Mouse (Mus musculus) myocyte (in vitro differentiated cells): ENCODE data around the gene Ffar2. TPM values are rescaled to one million over a fixed set of nuclear protein-coding genes. Genes with fewer than 3 reads are reported as not detected.

ENCODE experiments used
- H3K27me3 ChIP-seq: one replicate; pipeline ENCODE4 v1.6.1; 2011; ENCODE audit not compliant: control insufficient read depth, insufficient read depth, insufficient read length
- H3K36me3 ChIP-seq: one replicate; pipeline ENCODE4 v1.6.1; 2011; ENCODE audit not compliant: control insufficient read depth, insufficient read depth
- H3K4me2 ChIP-seq: one replicate; pipeline ENCODE4 v1.6.1; 2011; ENCODE audit warnings: low read depth, control low read depth
- H3K4me3 ChIP-seq: one replicate; pipeline ENCODE4 v1.5.1; 2011; ENCODE audit warnings: mild to moderate bottlenecking, control low read depth, moderate library complexity
- H3K79me2 ChIP-seq: one replicate; pipeline ENCODE4 v1.6.1; 2011; ENCODE audit not compliant: control insufficient read depth, insufficient read depth
- H3ac ChIP-seq: one replicate; pipeline ENCODE4 v1.6.1; 2011; ENCODE audit not compliant: control insufficient read depth, insufficient read length
- CEBPB ChIP-seq: IDR thresholded peaks from 2 replicates; pipeline ENCODE4 v1.6.1; 2011; ENCODE audit warnings: mild to moderate bottlenecking, moderate library complexity; ENCODE audit not compliant: poor library complexity, insufficient read depth, severe bottlenecking
- E2F4 ChIP-seq: IDR thresholded peaks from one replicate; pipeline ENCODE4 v1.6.1; 2011; ENCODE audit warnings: mild to moderate bottlenecking, control low read depth, moderate library complexity; ENCODE audit not compliant: insufficient read depth
- MAX ChIP-seq: IDR thresholded peaks from one replicate; pipeline ENCODE4 v1.6.1; 2011; ENCODE audit warnings: low read depth, mild to moderate bottlenecking, control low read depth
- MYOD1 ChIP-seq, 3 experiments: IDR thresholded peaks; one replicate each; pipeline ENCODE4 v1.6.1; 2011; ENCODE audit warnings: control low read depth in 2 of 3, low read depth in 2 of 3, mild to moderate bottlenecking in 2 of 3, moderate library complexity in 1 of 3; ENCODE audit not compliant: insufficient read length in 2 of 3, control insufficient read depth in 1 of 3
- MYOG ChIP-seq, 3 experiments: IDR thresholded peaks; one replicate each; pipeline ENCODE4 v1.6.1; 2011; ENCODE audit warnings: control low read depth in 2 of 3, low read depth in 2 of 3, mild to moderate bottlenecking in 2 of 3; ENCODE audit not compliant: insufficient read length in 2 of 3, control insufficient read depth in 1 of 3, insufficient read depth in 1 of 3
- POLR2A ChIP-seq: IDR thresholded peaks from one replicate; pipeline ENCODE4 v1.6.1; 2011; ENCODE audit warnings: low read depth, mild to moderate bottlenecking, control low read depth, moderate library complexity; ENCODE audit not compliant: insufficient read length
- POLR2AphosphoS2 ChIP-seq: IDR thresholded peaks from one replicate; pipeline ENCODE4 v1.6.1; 2011; ENCODE audit warnings: low read depth, control low read depth; ENCODE audit not compliant: insufficient read length
- REST ChIP-seq: IDR thresholded peaks from one replicate; pipeline ENCODE4 v1.6.1; 2011; ENCODE audit warnings: mild to moderate bottlenecking, control low read depth, moderate library complexity; ENCODE audit not compliant: insufficient read depth, insufficient read length
- SRF ChIP-seq: IDR thresholded peaks from one replicate; pipeline ENCODE4 v1.6.1; 2011; ENCODE audit warnings: low read depth; ENCODE audit not compliant: control insufficient read depth, insufficient read length
- TCF12 ChIP-seq: IDR thresholded peaks from one replicate; pipeline ENCODE4 v1.6.1; 2011; ENCODE audit warnings: mild to moderate bottlenecking, control low read depth; ENCODE audit not compliant: poor library complexity, insufficient read depth, severe bottlenecking
- TCF3 ChIP-seq: IDR thresholded peaks from one replicate; pipeline ENCODE4 v1.6.1; 2011; ENCODE audit warnings: low read depth, control low read depth; ENCODE audit not compliant: insufficient read length
- USF1 ChIP-seq: IDR thresholded peaks from one replicate; pipeline ENCODE4 v1.6.1; 2011; ENCODE audit warnings: low read depth, mild to moderate bottlenecking, control low read depth, moderate library complexity
- polyA plus RNA-seq: library from polyadenylated mRNA; unstranded; fragments of >200 nt; fragmentation: generic; extraction: Trizol; gene quantifications from one replicate; pipeline ENCODE4 v1.2.1, GENCODE M21; 2012; ENCODE audit warnings: missing spikeins

The Ffar2 gene
- not detected for polyA plus RNA-seq

GRCm38 (mm10) chr7:30823675-30824074, at the start of gene Ffar2:
Gene Ffar2 (minus strand): TSS chr7:30823775.
- no peak within 1 kb of the TSS for H3K4me2 ChIP-seq
- H3K79me2 ChIP-seq = no peaks in the 10 kb centered on the region
- no peaks in the 10 kb centered on the region for H3K36me3 ChIP-seq
- TF ChIP-seq MYOD1 (IDR thresholded peaks at IDR 0.05; ENCODE audit: control insufficient read depth in 1 of 3, insufficient read length in 2 of 3, low read depth in 2 of 3) (no peak), E2F4 (no peak), REST (no peak), POLR2AphosphoS2 (no peak), TCF3 (no peak), CEBPB (no peak), SRF (no peak), POLR2A (no peak), TCF12 (no peak), MYOG (IDR thresholded peaks at IDR 0.05; ENCODE audit: control insufficient read depth in 1 of 3, insufficient read depth in 1 of 3, insufficient read length in 2 of 3, low read depth in 2 of 3) (no peak), USF1 (no peak), MAX (no peak)
- H3ac ChIP-seq = no peak within 1 kb of the TSS
- H3K4me3 ChIP-seq = no peak within 1 kb of the TSS
- H3K27me3 ChIP-seq = peaks cover 22% of the 10 kb centered on the region

- Histone ChIP-seq H3K79me2 (no peaks in the 10 kb centered on the region), H3ac (no peak overlapping the region), H3K4me3 (no peak overlapping the region), H3K27me3 (peaks cover 16% of the 10 kb centered on the region), H3K4me2 (no peak overlapping the region), H3K36me3 (no peaks in the 10 kb centered on the region)
- TF ChIP-seq CEBPB (no peak), TCF3 (no peak), USF1 (no peak), SRF (no peak), TCF12 (no peak), REST (no peak), MAX (no peak), MYOG (IDR thresholded peaks at IDR 0.05; ENCODE audit: control insufficient read depth in 1 of 3, insufficient read depth in 1 of 3, insufficient read length in 2 of 3, low read depth in 2 of 3) (no peak), POLR2AphosphoS2 (no peak), E2F4 (no peak), MYOD1 (IDR thresholded peaks at IDR 0.05; ENCODE audit: control insufficient read depth in 1 of 3, insufficient read length in 2 of 3, low read depth in 2 of 3) (no peak)
These were observed 49.5 kb upstream of the Ffar2 start for GRCm38 (mm10) chr7:30873083-30873482.

GRCm38 (mm10) chr7:30863386-30863785, 39.8 kb upstream of the Ffar2 start:
- Histone ChIP-seq H3K36me3 (no peaks in the 10 kb centered on the region), H3K4me3 (no peak overlapping the region), H3K79me2 (no peaks in the 10 kb centered on the region), H3K27me3 (peaks cover 42% of the 10 kb centered on the region), H3K4me2 (no peak overlapping the region), H3ac (no peak overlapping the region)
- TF ChIP-seq MYOD1 (IDR thresholded peaks at IDR 0.05; ENCODE audit: control insufficient read depth in 1 of 3, insufficient read length in 2 of 3, low read depth in 2 of 3) = peak in 1 of 3 experiments; percentile 21
- no peak for TF ChIP-seq CEBPB
- no peak for TF ChIP-seq TCF3

- H3K4me3 ChIP-seq = no peak within 1 kb of the TSS
- H3ac ChIP-seq = no peak within 1 kb of the TSS
- H3K36me3 ChIP-seq = no peaks in the 10 kb centered on the region
- TF ChIP-seq E2F4 (no peak), MYOG (IDR thresholded peaks at IDR 0.05; ENCODE audit: control insufficient read depth in 1 of 3, insufficient read depth in 1 of 3, insufficient read length in 2 of 3, low read depth in 2 of 3) (no peak), SRF (no peak), TCF3 (no peak), USF1 (no peak), TCF12 (no peak), REST (no peak), CEBPB (no peak), MAX (no peak), POLR2A (no peak), MYOD1 (IDR thresholded peaks at IDR 0.05; ENCODE audit: control insufficient read depth in 1 of 3, insufficient read length in 2 of 3, low read depth in 2 of 3) (no peak), POLR2AphosphoS2 (no peak)
- H3K79me2 ChIP-seq = no peaks in the 10 kb centered on the region
- no peak within 1 kb of the TSS for H3K4me2 ChIP-seq
- H3K27me3 ChIP-seq = peaks cover 41% of the 10 kb centered on the region
These were observed 37.9 kb upstream of the Ffar2 start, which contains the start of gene Ffar1 for GRCm38 (mm10) chr7:30861464-30861863. Gene Ffar1 (minus strand): TSS chr7:30861564.
